Mouse (Mus musculus) heart, postnatal 10 days (tissue): Measurements from ENCODE around the gene Rps6ka6. TPM values are rescaled to one million over a fixed set of nuclear protein-coding genes. Genes with fewer than 3 reads are reported as not detected.
A peak's percentile ranks its signal among the peaks of the same experiment; 100 is the strongest.

ENCODE experiments used
- DNase-seq, 2 experiments: peaks; one replicate each; pipeline ENCODE4 v3.0.0; 2021
- intact Hi-C: fragments of 180-260 bp; cut with DNase I; formaldehyde crosslinking; loops from one replicate; pipeline ENCODE4 v1.15.1; 2025
- total RNA-seq, 2 experiments: library from RNA; stranded (reverse); gene quantifications; 2 replicates each; pipeline ENCODE4 v1.2.3; 2021

Gene Rps6ka6
- under 1 TPM; 0.40 to 0.62 TPM for total RNA-seq

DNA sequence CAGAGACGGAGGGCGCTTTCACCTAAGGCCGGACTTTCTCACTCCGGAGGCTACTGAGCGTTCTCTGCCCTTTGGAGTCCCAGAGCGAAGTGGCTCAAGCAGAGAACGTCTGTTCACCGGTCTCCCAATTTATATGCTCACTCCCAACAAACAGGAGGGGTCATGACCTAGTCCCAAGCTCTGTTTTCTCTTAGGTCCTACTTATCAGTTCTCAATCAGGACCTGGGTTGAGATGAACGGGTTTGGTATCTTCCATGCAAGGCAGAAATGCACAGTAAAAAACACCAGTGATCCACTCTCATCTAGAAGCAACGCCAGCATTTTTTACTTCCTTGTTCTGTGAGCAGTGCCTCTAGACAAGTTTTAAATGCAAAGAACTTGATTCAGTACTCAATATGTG lies at the start of gene Rps6ka6:
TSS of gene Rps6ka6 (minus strand) at position 101 of the 400 bp plus-strand sequence.
- intact Hi-C loops: no loop called here
- DNase-seq: no peak

GRCm38 (mm10) chrX:111577044-111577443 lies 39.3 kb upstream of the Rps6ka6 start:
- no peak for DNase-seq
- intact Hi-C loops: no loop called here

- intact Hi-C loops: no loop called here
- DNase-seq: no peak
These were observed 19.6 kb downstream of the Rps6ka6 start for GRCm38 (mm10) chrX:111518206-111518605.

GRCm38 (mm10) chrX:111463565-111464093 lies 74.1 kb downstream of the Rps6ka6 start:
- intact Hi-C loops: no loop called here
- no peak for DNase-seq

GRCm38 (mm10) chrX:111462833-111463564 lies 74.8 kb downstream of the Rps6ka6 start:
- peak; percentile 6 to 26 for DNase-seq

GRCm38 (mm10) chrX:111462495-111462832 lies 75.3 kb downstream of the Rps6ka6 start:
- intact Hi-C loops: no loop called here
- peak; percentile 2 to 7 for DNase-seq

More at GRCm38 (mm10) chrX:111462833-111463564, 74.8 kb downstream of the Rps6ka6 start:
- intact Hi-C loops: no loop called here

GRCm38 (mm10) chrX:111462092-111462491 lies 75.7 kb downstream of the Rps6ka6 start:
- no peak for DNase-seq
- intact Hi-C loops: no loop called here

DNA sequence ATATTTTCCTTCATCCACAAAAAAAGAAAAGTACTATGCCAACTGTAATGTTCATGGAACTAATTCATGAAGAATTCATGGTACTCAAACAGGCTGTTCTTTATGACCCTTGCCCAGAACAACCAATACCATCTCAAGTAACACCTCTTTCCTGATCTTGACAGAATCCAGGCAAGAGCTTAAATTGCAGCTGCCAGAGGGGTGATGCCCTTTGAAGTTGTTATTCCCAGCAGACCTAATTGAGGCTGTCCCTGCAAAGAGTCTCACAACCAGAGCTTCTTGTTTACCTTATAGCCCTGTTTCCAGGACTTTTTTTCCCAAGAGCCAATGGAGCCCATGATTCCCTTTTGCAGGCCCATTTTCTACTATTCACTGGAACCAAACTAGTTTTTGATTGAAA lies 77.6 kb downstream of the Rps6ka6 start:
- DNase-seq: no peak
- intact Hi-C loops: no loop called here

GRCm38 (mm10) chrX:111436571-111436970 lies 101.2 kb downstream of the Rps6ka6 start:
- no peak for DNase-seq
- intact Hi-C loops: no loop called here

GRCm38 (mm10) chrX:111414775-111415174 lies 123.0 kb downstream of the Rps6ka6 start:
- intact Hi-C loops: no loop called here
- DNase-seq: no peak

- intact Hi-C loops: no loop called here
- no peak for DNase-seq
These were observed 132.9 kb downstream of the Rps6ka6 start for GRCm38 (mm10) chrX:111404816-111405215.

GRCm38 (mm10) chrX:111377020-111377419 lies 160.7 kb downstream of the Rps6ka6 start:
- intact Hi-C loops: no loop called here
- no peak for DNase-seq

- DNase-seq: no peak
- intact Hi-C loops: no loop called here
These were observed 163.6 kb downstream of the Rps6ka6 start for GRCm38 (mm10) chrX:111374177-111374576.

Other genes starting within 250 kb of the Rps6ka6 start
- under 1 TPM; 0.48 to 0.55 TPM for gene Hdx, start 159.1 kb upstream of the Rps6ka6 start, total RNA-seq